Mouse (Mus musculus) embryonic facial prominence, embryonic 13.5 days (tissue): ENCODE measurements around the gene Lpp. TPM values are rescaled to one million over a fixed set of nuclear protein-coding genes. Genes with fewer than 3 reads are reported as not detected.

Experiments used
- ATAC-seq: fragments of 200-750 bp; cut with Nextera tagmentation; 2 replicates; pipeline ENCODE4 v1.8.0; 2017; ENCODE audit warnings: low read depth; ENCODE audit not compliant: insufficient number of reproducible peaks, insufficient read depth, low FRiP score, low TSS enrichment
- H3K27ac ChIP-seq: fragments of 300-500 bp; sonication (generic); 2 replicates; pipeline ENCODE4 v1.5.1; 2015; ENCODE audit warnings: moderate library complexity, mild to moderate bottlenecking, inconsistent platforms
- H3K27me3 ChIP-seq: fragments of 300-500 bp; sonication (generic); 2 replicates; pipeline ENCODE4 v1.6.1; 2015; ENCODE audit warnings: mild to moderate bottlenecking, inconsistent platforms
- H3K36me3 ChIP-seq: fragments of 300-500 bp; sonication (generic); 2 replicates; pipeline ENCODE4 v1.6.1; 2015; ENCODE audit warnings: mild to moderate bottlenecking, inconsistent platforms
- H3K4me1 ChIP-seq: fragments of 300-500 bp; sonication (generic); 2 replicates; pipeline ENCODE4 v1.6.1; 2015; ENCODE audit warnings: inconsistent platforms
- H3K4me2 ChIP-seq: fragments of 300-500 bp; sonication (generic); 2 replicates; pipeline ENCODE4 v1.6.1; 2015; ENCODE audit warnings: moderate library complexity, mild to moderate bottlenecking, inconsistent platforms
- H3K4me3 ChIP-seq: fragments of 300-500 bp; sonication (generic); 2 replicates; pipeline ENCODE4 v1.5.1; 2015; ENCODE audit warnings: mild to moderate bottlenecking, inconsistent platforms
- H3K9ac ChIP-seq: fragments of 300-500 bp; sonication (generic); 2 replicates; pipeline ENCODE4 v1.6.1; 2015; ENCODE audit warnings: mild to moderate bottlenecking, inconsistent platforms
- H3K9me3 ChIP-seq: fragments of 300-500 bp; sonication (generic); 2 replicates; pipeline ENCODE4 v1.6.1; 2016; ENCODE audit warnings: inconsistent platforms
- whole genome bisulfite sequencing: fragments of 180-500 bp; shearing (Covaris S2); methylation state at CpG from one replicate; pipeline ENCODE4 v1.1.7; 2015; ENCODE audit warnings: mixed read lengths; 5-methylcytosine and 5-hydroxymethylcytosine counted together
- polyA plus RNA-seq: library from polyadenylated mRNA; unstranded; fragments of >200 nt; fragmentation: Nextera tagmentation; extraction: Ambion mirVana; gene quantifications from 2 replicates; pipeline ENCODE4 v1.2.1, GENCODE M21; 2015

Gene Lpp
- polyA plus RNA-seq, 1 experiment from 2014 or later, result 49.3 TPM

DNA sequence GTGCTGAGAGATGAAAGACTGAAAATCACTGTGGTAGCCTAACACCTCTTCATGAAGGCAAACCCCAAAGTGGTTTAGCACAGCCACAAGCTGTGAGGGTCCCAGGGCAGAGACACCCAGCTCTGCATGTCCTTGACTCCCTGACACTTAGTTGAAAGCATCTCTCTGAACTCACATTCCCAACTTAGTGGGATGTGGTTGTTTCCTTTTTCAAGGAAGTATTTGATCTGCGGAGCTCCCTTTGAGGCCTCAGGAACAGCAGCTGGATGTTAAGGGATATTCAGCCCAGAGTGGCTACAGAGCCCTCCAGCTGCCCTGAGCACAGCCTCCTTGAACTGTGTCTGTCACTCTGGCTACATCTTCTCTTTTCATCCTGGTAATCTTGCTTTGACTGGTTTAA is 48.0 kb downstream of the Lpp start:
- no peaks in the 10 kb centered on the region for H3K27me3 ChIP-seq
- H3K4me1 ChIP-seq, result peaks cover 30% of the 10 kb centered on the region
- H3K27ac ChIP-seq, result no peak overlapping the region
- 39% methylated on average over 1 of the region's 1 CpGs for WGBS
- H3K4me3 ChIP-seq, result no peak overlapping the region
- no peak overlapping the region for H3K9ac ChIP-seq
- peaks cover 13% of the 10 kb centered on the region for H3K36me3 ChIP-seq
- ATAC-seq, result no peak
- H3K4me2 ChIP-seq, result no peak overlapping the region
- H3K9me3 ChIP-seq, result no peaks in the 10 kb centered on the region

DNA sequence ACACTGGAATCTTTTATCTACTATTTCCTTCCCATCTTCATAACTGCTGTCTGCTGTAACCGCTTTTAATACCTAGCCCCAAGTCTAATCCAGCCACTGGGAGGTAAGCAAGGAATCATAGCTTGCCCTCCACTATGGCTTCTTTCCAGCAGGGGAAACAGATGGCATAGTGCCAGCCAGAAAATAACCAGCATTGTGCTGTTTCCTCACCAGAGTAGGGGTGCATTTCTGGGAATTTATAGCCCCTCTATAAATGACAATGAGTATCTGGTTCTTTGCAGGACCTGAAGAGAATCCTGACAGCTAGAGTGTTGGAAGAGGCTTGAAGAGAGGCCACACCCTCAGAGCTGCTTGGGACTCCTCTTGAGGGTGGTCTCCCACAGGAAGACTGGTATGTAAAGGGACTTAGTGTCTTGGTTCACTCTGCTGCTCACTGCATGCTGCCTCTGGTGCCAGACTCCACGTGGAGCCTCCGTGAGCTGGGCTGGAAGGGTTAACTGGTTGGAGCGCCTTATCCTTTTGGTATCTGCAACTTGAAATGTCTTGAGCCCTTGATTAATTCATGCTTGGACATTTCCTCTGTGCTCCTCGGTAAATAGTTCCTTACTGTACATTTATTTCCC is 49.3 kb downstream of the Lpp start:
- no peak overlapping the region for H3K4me2 ChIP-seq
- WGBS, result 51% methylated on average over 5 of the region's 5 CpGs
- H3K4me1 ChIP-seq, result peaks cover 31% of the 10 kb centered on the region
- peak overlapping the region; percentile 3 for H3K27ac ChIP-seq
- no peak for ATAC-seq
- H3K27me3 ChIP-seq, result no peaks in the 10 kb centered on the region
- H3K36me3 ChIP-seq, result peaks cover 15% of the 10 kb centered on the region
- no peak overlapping the region for H3K4me3 ChIP-seq
- no peak overlapping the region for H3K9ac ChIP-seq
- H3K9me3 ChIP-seq, result no peaks in the 10 kb centered on the region

DNA sequence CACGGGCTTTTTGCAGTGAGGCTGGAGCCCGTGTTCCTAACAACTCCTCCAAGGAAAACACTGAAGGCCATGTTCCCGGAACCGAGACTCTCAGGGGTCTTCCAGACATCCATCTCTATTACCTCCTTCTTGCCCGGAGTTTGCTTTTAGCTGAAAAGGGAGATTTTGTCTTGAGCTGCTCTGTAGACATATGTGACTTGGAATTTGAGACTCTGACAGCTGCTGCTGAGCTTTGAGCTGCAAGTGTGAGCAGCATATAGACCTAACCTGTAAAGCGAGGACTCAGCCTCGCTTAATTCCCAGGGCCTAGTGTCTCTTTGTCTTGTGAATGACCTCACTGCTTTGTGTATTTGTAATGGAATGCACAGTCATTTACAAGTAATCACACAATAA is 49.8 kb downstream of the Lpp start:
- Histone ChIP-seq H3K9ac (no peak overlapping the region), H3K4me1 (peaks cover 36% of the 10 kb centered on the region), H3K27me3 (no peaks in the 10 kb centered on the region), H3K4me3 (no peak overlapping the region), H3K9me3 (no peaks in the 10 kb centered on the region), H3K27ac (peak overlapping the region; percentile 3), H3K36me3 (peaks cover 15% of the 10 kb centered on the region), H3K4me2 (no peak overlapping the region)
- no peak for ATAC-seq
- 36% methylated on average over 7 of the region's 7 CpGs for WGBS

DNA sequence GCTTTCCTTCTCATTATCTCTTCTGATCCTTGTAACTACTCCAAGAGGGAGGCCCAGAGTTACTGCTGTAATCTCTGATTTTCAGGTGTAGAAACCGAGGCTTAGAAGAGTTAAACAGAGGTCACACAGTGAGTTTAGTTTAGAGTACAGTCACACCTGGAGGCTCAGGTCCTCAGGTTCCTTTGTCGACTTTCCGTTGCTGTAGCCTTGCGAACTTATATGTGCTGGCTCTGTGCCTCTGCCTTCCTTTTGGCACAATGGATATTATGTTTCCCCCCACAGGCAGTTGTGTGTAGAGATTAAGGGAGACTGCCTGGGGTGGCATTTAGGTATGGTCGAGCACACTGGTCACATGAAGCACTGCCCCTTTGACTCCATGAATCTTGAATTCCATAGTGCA is 50.2 kb downstream of the Lpp start:
- Histone ChIP-seq H3K9me3 (no peaks in the 10 kb centered on the region), H3K4me2 (no peak overlapping the region), H3K27ac (peak overlapping the region; percentile 3; the same call in 1 of the 2 replicates), H3K4me3 (no peak overlapping the region), H3K9ac (no peak overlapping the region), H3K36me3 (peaks cover 15% of the 10 kb centered on the region), H3K27me3 (no peaks in the 10 kb centered on the region), H3K4me1 (peaks cover 40% of the 10 kb centered on the region)
- 45% methylated on average over 5 of the region's 5 CpGs for WGBS
- ATAC-seq, result no peak

DNA sequence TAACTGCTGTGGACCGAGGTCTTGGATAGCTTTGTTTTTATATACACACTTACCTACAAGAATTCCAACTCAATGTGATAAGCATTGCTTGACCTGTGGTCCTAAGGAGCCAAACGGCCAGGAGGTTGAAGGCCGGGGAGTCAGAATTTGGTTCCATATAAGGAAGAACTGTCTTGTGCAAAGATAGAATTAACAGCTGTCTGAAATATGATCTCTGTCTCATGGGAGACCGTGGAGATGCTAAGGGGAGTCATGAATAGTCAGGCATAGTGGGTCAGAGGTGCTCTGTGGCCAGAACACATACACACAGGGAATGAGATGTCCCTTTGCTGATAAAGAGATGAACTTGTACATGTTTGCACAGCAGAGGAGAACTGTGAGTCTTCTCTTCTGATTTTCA is 51.5 kb downstream of the Lpp start:
- no peaks in the 10 kb centered on the region for H3K9me3 ChIP-seq
- 61% methylated on average over 4 of the region's 4 CpGs for WGBS
- H3K9ac ChIP-seq, result no peak overlapping the region
- ATAC-seq, result no peak
- H3K27ac ChIP-seq, result no peak overlapping the region
- H3K27me3 ChIP-seq, result no peaks in the 10 kb centered on the region
- peaks cover 49% of the 10 kb centered on the region for H3K4me1 ChIP-seq
- H3K4me3 ChIP-seq, result no peak overlapping the region
- no peak overlapping the region for H3K4me2 ChIP-seq
- H3K36me3 ChIP-seq, result peaks cover 15% of the 10 kb centered on the region

DNA sequence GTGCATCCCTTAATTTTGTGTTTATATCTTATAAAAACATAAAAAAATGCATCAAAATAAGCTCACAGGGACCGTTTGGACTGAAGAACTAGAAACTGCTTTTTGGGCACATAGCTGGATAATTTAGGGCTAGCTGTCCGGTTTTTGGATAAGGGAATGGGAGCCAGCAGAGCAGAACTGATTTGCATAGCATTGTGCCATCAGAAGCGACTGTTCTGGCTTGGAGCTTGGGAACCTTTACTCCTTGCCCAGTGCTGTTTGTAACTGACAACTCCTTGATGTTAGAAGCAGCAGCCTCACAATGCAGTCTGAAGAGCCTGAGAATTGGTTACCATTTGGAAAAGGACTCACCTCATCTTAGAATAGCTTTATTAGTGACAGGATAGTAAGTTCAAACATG is 52.2 kb downstream of the Lpp start:
- Histone ChIP-seq H3K9ac (no peak overlapping the region), H3K27ac (no peak overlapping the region), H3K4me3 (no peak overlapping the region), H3K36me3 (peaks cover 15% of the 10 kb centered on the region), H3K27me3 (no peaks in the 10 kb centered on the region), H3K4me2 (no peak overlapping the region), H3K9me3 (no peaks in the 10 kb centered on the region), H3K4me1 (peaks cover 52% of the 10 kb centered on the region)
- ATAC-seq, result no peak
- 79% methylated on average over 3 of the region's 3 CpGs for WGBS

DNA sequence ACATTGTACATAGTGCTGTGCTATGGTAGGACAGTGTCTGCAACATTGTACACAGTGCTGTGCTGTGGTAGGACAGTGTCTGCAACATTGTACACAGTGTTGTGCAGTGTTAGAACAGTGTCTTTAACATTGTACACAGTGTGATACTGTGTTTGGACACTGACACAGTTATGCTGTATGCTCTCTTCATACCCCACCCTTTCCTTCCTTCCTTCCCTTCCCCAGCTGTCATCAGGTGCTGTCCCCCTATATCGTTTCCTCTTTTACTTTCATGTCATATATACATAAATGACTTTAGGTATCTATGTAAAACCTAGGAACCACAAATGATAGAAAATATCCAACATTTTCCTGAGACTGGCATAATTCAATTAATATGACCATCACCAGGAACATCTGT is 53.1 kb downstream of the Lpp start:
- no peak overlapping the region for H3K9ac ChIP-seq
- no peaks in the 10 kb centered on the region for H3K9me3 ChIP-seq
- no peak overlapping the region for H3K4me2 ChIP-seq
- peaks cover 45% of the 10 kb centered on the region for H3K4me1 ChIP-seq
- no peaks in the 10 kb centered on the region for H3K27me3 ChIP-seq
- ATAC-seq, result no peak
- H3K36me3 ChIP-seq, result peaks cover 15% of the 10 kb centered on the region
- no peak overlapping the region for H3K4me3 ChIP-seq
- WGBS, result 83% methylated on average over 1 of the region's 1 CpGs
- no peak overlapping the region for H3K27ac ChIP-seq

DNA sequence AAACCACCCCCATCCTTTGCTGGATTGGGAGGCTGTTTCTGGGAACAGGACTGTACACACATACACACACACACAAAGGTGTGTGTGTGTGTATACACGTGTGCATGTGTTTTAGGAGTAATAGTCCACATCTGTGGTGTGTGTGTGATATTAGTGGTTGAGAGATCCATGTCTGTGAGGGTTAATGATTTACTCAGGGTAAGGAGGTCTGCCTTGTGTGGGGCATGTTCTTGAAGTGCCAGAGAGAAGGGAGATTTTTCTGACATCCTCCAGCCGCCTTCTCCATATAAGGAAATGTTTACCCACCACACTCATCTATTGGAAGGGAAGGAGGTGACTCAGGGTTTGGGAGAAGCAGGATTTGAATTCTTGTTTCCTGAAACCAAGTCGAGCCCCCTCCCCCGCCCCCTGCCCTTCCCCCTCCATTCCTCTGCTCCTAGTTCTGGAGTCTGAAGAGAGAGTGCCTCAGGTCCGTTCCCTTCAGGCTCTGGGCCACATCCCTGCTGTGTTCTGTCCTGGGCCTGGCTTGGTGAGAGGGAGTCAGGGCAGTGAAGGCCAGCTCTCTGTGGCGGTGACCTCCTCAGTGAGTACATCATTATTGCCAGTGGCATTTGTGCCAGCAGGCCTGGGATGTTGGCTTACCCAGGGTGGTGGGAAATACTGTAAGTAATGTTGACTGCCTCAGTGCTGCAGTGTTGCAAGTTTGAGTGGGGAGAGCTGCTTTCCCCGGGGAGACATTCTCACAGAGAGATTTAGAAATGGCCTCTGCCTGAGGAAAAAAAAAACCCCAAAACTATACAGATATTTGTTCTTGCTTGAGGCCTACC is 54.6 kb downstream of the Lpp start:
- H3K4me1 ChIP-seq, result peaks cover 47% of the 10 kb centered on the region
- no peaks in the 10 kb centered on the region for H3K27me3 ChIP-seq
- no peak overlapping the region for H3K4me3 ChIP-seq
- ATAC-seq, result no peak
- no peak overlapping the region for H3K9ac ChIP-seq
- no peak overlapping the region for H3K27ac ChIP-seq
- no peaks in the 10 kb centered on the region for H3K9me3 ChIP-seq
- 45% methylated on average over 7 of the region's 7 CpGs for WGBS
- H3K4me2 ChIP-seq, result no peak overlapping the region
- H3K36me3 ChIP-seq, result peaks cover 15% of the 10 kb centered on the region

DNA sequence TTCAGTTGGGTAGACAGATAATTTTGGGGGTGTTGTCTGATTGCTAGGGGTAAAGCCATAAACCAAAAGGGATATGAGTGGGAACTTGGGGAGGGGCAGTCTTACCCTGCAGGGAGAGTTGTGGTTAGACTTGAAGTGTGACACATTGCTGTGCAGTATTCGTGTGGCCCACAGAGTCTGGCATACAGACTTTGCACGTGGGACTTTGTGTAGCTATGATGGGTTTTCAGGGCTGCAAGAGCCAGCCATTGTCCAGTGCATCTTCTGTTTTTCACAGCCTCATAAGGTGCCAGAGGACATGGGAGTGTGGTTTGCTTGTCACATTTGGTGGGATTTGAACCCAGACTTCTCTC is 55.2 kb downstream of the Lpp start:
- Histone ChIP-seq H3K9ac (no peak overlapping the region), H3K4me2 (no peak overlapping the region), H3K4me1 (peaks cover 44% of the 10 kb centered on the region), H3K27ac (no peak overlapping the region), H3K27me3 (no peaks in the 10 kb centered on the region), H3K9me3 (no peaks in the 10 kb centered on the region), H3K36me3 (peaks cover 15% of the 10 kb centered on the region), H3K4me3 (no peak overlapping the region)
- no peak for ATAC-seq
- WGBS, result 53% methylated on average over 2 of the region's 2 CpGs

DNA sequence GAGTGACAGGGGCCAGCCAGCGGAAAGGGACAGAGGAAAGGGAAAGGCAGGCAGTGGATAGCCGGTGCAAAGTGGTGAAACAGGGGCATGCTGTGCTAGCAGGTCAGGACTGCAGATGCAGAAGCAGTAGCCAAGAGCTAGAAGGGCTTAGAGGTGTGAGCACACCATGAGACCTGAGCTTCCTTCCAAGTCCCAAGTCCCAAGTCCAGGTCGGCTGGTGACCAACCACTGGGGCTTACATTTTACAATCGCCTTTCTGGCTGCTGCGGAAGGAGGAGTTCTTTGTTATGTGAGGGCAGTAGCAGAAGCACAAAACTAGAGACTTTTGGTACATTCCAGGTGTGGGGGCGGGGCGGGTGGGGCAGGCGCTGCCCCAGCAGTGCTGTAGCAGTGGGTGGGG is 56.5 kb downstream of the Lpp start:
- ATAC-seq, result no peak
- H3K9ac ChIP-seq, result no peak overlapping the region
- no peak overlapping the region for H3K4me3 ChIP-seq
- no peak overlapping the region for H3K27ac ChIP-seq
- WGBS, result 25% methylated on average over 8 of the region's 8 CpGs
- H3K27me3 ChIP-seq, result no peaks in the 10 kb centered on the region
- peaks cover 48% of the 10 kb centered on the region for H3K4me1 ChIP-seq
- no peaks in the 10 kb centered on the region for H3K9me3 ChIP-seq
- H3K36me3 ChIP-seq, result peaks cover 10% of the 10 kb centered on the region
- no peak overlapping the region for H3K4me2 ChIP-seq

DNA sequence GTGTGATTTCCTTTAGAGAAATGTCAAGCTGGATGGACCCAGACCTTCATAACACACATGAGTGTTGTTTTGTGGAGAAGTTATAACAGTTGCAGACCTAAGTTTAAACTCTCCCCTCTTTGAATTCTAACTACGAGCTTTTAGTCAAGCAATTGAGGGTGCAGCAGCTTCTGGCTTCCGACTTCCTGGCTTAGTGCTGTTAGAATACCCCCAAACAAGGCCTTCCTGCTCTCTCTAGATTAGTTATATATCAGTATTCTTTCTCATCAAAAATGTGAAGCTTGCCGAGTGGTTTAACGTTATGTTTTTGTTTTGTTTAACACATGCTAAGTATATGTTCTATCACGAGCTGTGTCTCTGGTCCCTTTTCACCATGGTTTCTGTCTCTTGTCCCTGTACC is 56.9 kb downstream of the Lpp start:
- Histone ChIP-seq H3K4me2 (no peak overlapping the region), H3K27ac (no peak overlapping the region)

DNA sequence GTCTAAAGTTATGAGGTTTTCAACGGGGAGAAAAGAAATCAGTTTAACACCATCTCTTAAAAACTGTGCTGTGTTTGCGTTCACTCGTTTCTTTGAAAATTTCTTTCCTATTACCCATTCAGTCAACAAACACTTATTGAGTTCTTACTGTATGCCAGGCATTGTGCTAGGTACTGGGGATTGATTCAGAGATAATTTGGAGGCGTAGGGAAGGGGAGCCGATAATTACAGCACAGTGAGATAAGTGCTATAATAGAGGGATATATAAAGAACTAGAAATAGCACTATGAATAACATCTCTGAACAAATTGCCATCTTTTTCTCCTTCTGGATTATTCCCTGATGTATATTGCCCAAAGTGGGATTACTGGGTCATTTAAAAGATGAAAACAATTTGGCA is 57.8 kb downstream of the Lpp start:
- Histone ChIP-seq H3K27ac (no peak overlapping the region), H3K9me3 (no peaks in the 10 kb centered on the region), H3K9ac (no peak overlapping the region), H3K4me2 (no peak overlapping the region), H3K4me1 (peaks cover 58% of the 10 kb centered on the region), H3K4me3 (no peak overlapping the region), H3K27me3 (no peaks in the 10 kb centered on the region), H3K36me3 (peaks cover 4% of the 10 kb centered on the region; the same call in 1 of the 2 replicates)
- ATAC-seq, result no peak
- 74% methylated on average over 5 of the region's 5 CpGs for WGBS

More for the DNA sequence above, 56.9 kb downstream of the Lpp start:
- no peak for ATAC-seq
- peaks cover 9% of the 10 kb centered on the region; the same call in 1 of the 2 replicates for H3K36me3 ChIP-seq
- H3K27me3 ChIP-seq, result no peaks in the 10 kb centered on the region
- H3K9ac ChIP-seq, result no peak overlapping the region
- 60% methylated on average over 5 of the region's 5 CpGs for WGBS
- H3K9me3 ChIP-seq, result no peaks in the 10 kb centered on the region
- H3K4me1 ChIP-seq, result peaks cover 51% of the 10 kb centered on the region
- no peak overlapping the region for H3K4me3 ChIP-seq
